8 mouse cellular contexts compared by ENCODE assay signal in genomic region chrX:71425746-71426519, GRCm38 (mm10).
DNase-seq lines count a peak whose midpoint lies in the region; ATAC-seq and TF ChIP-seq lines count a peak whose summit lies in the region.

No protein-coding gene starts in this region.

- ATAC-seq in granulocyte monocyte progenitor cell, adult 5-6 weeks (replicated peaks; ENCODE audit: poor library complexity, severe bottlenecking): peak; percentile 79
- ATAC-seq in limb, embryonic 12.5 days (ENCODE audit: insufficient number of reproducible peaks, insufficient read depth, low FRiP score, low TSS enrichment, low read depth): 0 out of 2 replicates have a peak, but pooled peaks have one; percentile 26
- peak; percentile 76 for ATAC-seq in midbrain, postnatal 0 days (ENCODE audit: low FRiP score)

- H3K4me3 ChIP-seq in limb, embryonic 12.5 days (replicated peaks): no peak overlapping the region
- no peak overlapping the region for H3K4me3 ChIP-seq in midbrain, postnatal 0 days (ENCODE audit: low read depth, low read length)

- 47% methylated on average over 9 of the region's 9 CpGs for WGBS in limb, embryonic 12.5 days
- WGBS in midbrain, postnatal 0 days: 36% methylated on average over 9 of the region's 9 CpGs

- H3K36me3 ChIP-seq in limb, embryonic 12.5 days: peaks cover 3% of the 10 kb centered on the region; the same call in 1 of the 2 replicates
- 0 out of 2 replicates have a peak, but pooled peaks cover 4% of the 10 kb centered on the region for H3K36me3 ChIP-seq in midbrain, postnatal 0 days (ENCODE audit: insufficient read depth, low read length)

- H3K9me3 ChIP-seq in limb, embryonic 12.5 days: no peaks in the 10 kb centered on the region
- H3K9me3 ChIP-seq in midbrain, postnatal 0 days (ENCODE audit: low read length): no peaks in the 10 kb centered on the region

- H3K27me3 ChIP-seq in limb, embryonic 12.5 days: peaks cover 4% of the 10 kb centered on the region; the same call in 1 of the 2 replicates
- H3K27me3 ChIP-seq in midbrain, postnatal 0 days (ENCODE audit: insufficient read depth, low read length): no peaks in the 10 kb centered on the region

- no peak overlapping the region for H3K9ac ChIP-seq in limb, embryonic 12.5 days (replicated peaks)
- no peak overlapping the region for H3K9ac ChIP-seq in midbrain, postnatal 0 days (replicated peaks; ENCODE audit: low read length, poor library complexity, severe bottlenecking)

- DNase-seq in 3T3-L1 (ENCODE audit: low read depth, low spot score): peak; percentile 77
- DNase-seq in adrenal gland, adult 8-10 months: peak; percentile 69
- peak; percentile 46 for DNase-seq in embryo, embryonic 11.5 days (ENCODE audit: low read depth, low spot score)
- DNase-seq in kidney, adult 9 months: peak; percentile 79
- peak; percentile 84 for DNase-seq in midbrain, postnatal 0 days (ENCODE audit: low spot score)
- peak; percentile 73 to 92 for DNase-seq in spleen, postnatal 4 days (ENCODE audit: low spot score in 2 of 2)

- peak; percentile 89 for TF ChIP-seq CTCF in midbrain, postnatal 0 days (IDR thresholded peaks at IDR 0.05)

- no peak overlapping the region for H3K27ac ChIP-seq in limb, embryonic 12.5 days
- H3K27ac ChIP-seq in midbrain, postnatal 0 days (ENCODE audit: low read depth, low read length): no peak overlapping the region

- H3K4me2 ChIP-seq in limb, embryonic 12.5 days: no peak overlapping the region
- H3K4me2 ChIP-seq in midbrain, postnatal 0 days (ENCODE audit: low read depth, low read length, poor library complexity, severe bottlenecking): no peak overlapping the region

- H3K4me1 ChIP-seq in limb, embryonic 12.5 days (replicated peaks): no peaks in the 10 kb centered on the region
- no peaks in the 10 kb centered on the region for H3K4me1 ChIP-seq in midbrain, postnatal 0 days (ENCODE audit: insufficient read depth, low read length)

Comparison
In these comparisons a context has a peak if more than half of its experiments do, and no peak if none do; other contexts are left out.
1. ATAC-seq: peak in every context shown above with its lines; median percentile 79 in granulocyte monocyte progenitor cell, adult 5-6 weeks; 76 in midbrain, postnatal 0 days; 26 in limb, embryonic 12.5 days.